Mouse (Mus musculus) adrenal gland, postnatal 10 days (tissue): ENCODE measurements around the gene Cfhr1. TPM values are rescaled to one million over a fixed set of nuclear protein-coding genes. Genes with fewer than 3 reads are reported as not detected.

Source experiments
- DNase-seq: peaks from one replicate; pipeline ENCODE4 v3.0.0; 2021; ENCODE audit warnings: mixed read lengths
- long read RNA-seq, 2 experiments: library from polyadenylated mRNA; stranded (forward); transcript quantifications; one replicate each; pipeline ENCODE4 v2.0.0; 2021
- total RNA-seq, 2 experiments: library from RNA; stranded (reverse); gene quantifications; 2 replicates each; pipeline ENCODE4 v1.2.3; 2021

The Cfhr1 gene
- total RNA-seq, result 1 to 10 TPM; 2.2 to 5.5 TPM
- long read RNA-seq, experiment 1, transcript Cfhr1-201 (6 exons, 1,793 nt), result major isoform, 15 of 16 reads
- long read RNA-seq, experiment 1, partial matches to known transcripts, result 0 of 16 reads
- long read RNA-seq, experiment 1, other reads (novel, unspliced or antisense), result 1 of 16 reads
- long read RNA-seq, experiment 2, result 0 reads

DNA sequence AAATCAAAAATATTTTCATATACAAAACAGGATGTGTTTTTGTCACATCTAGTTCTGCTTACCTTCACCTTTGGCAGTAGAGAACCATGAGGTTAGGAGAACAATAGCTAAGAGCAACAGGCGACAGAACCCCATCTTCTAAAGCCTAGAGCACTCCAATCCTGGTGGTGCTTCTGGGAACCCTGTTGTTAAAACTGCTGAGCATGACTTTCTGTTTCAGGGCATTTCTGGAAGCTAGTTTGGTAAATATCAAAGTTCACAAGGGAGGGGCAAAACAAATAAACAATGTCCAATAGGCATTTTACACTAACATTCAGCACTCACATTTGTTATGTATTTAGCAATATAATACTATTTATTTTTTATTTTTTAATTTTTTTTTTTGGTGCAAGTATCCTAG, at the start of gene Cfhr1:
Cfhr1 (minus strand) TSS at position 249 of the 400 bp plus-strand sequence.
- DNase-seq, result no peak

- no peak for DNase-seq
These were observed 8.8 kb downstream of the Cfhr1 start for GRCm38 (mm10) chr1:139551311-139551710.

- DNase-seq, result no peak
These were observed 11.5 kb downstream of the Cfhr1 start for GRCm38 (mm10) chr1:139548536-139548935.

DNA sequence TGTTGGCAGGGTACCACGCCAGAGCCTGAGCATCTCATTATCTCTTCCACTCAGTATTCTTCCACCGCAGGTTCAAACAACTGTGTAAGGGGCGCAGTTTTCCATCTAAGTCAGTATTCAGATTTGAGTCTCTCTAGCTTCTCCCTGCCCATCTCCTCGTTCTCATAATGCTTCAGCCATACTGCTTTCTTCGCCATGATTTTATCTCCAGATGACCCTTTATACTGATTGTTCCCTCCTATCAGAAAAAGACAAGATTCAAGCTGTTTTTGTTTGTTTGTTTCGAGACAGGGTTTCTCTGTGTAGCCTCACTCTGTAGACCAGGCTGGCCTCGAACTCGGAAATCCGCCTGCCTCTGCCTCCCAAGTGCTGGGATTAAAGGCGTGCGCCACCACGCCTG, 45.5 kb downstream of the Cfhr1 start:
- DNase-seq, result no peak

GRCm38 (mm10) chr1:139501258-139501752, 58.8 kb downstream of the Cfhr1 start, which contains the start of gene F13b:
Gene F13b (plus strand): TSS chr1:139501702.
- DNase-seq, result no peak

DNA sequence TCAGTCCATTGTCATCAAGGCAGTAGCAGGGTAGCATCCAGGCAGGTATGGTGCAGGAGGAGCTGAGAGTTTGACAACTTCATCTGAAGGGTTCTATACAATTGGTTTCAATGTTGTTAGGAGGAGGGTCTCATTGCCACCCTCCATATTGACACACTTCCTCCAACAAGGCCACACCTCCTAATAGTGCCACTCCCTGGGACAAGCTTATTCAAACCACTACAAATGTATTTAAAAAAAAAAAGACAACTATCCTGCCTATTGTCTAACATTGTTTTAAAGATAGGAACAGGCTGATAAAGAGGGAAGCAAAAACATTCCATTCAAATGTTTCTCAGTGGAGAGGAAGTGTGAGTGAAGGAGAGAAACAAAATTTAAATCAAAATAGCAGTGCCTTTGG, 60.3 kb downstream of the Cfhr1 start:
- no peak for DNase-seq

Other genes with a start within 250 kb of the Cfhr1 start
- under 1 TPM in 1 of 2 experiments, not detected in 1; 0.18 TPM for gene Crb1, start 183.2 kb downstream of the Cfhr1 start, total RNA-seq
- gene Zbtb41, start 138.0 kb downstream of the Cfhr1 start, total RNA-seq, result 10 to 100 TPM; 31.5 to 32.3 TPM
- 10 to 100 TPM in 1 of 2 experiments, 1 to 10 TPM in 1; 7.7 to 10.8 TPM for gene Aspm, start 105.5 kb downstream of the Cfhr1 start, total RNA-seq
- gene F13b, start 58.6 kb downstream of the Cfhr1 start, total RNA-seq, result 10 to 100 TPM; 15.0 to 35.5 TPM
- 10 to 100 TPM in 1 of 2 experiments, 1 to 10 TPM in 1; 5.4 to 12.9 TPM for gene Gm4788, start 221.0 kb upstream of the Cfhr1 start, total RNA-seq